Mouse (Mus musculus) olfactory bulb, adult 2 months (tissue): ENCODE data around the gene Mpdz.

ENCODE experiments used
- CTCF ChIP-seq: fragments of 200-500 bp; IDR thresholded peaks from 2 replicates; pipeline ENCODE4 v1.5.1; 2012; ENCODE audit warnings: low read depth, mild to moderate bottlenecking, low read length, moderate library complexity; ENCODE audit not compliant: insufficient read depth
- POLR2A ChIP-seq: fragments of 200-500 bp; IDR thresholded peaks from 2 replicates; pipeline ENCODE4 v1.6.1; 2012; ENCODE audit warnings: mild to moderate bottlenecking, low read depth, low read length, moderate library complexity; ENCODE audit not compliant: insufficient read depth

- TF ChIP-seq CTCF (no peak), POLR2A (no peak)
Observed at GRCm38 (mm10) chr4:81283081-81283480, 159.5 kb downstream of the Mpdz start.
